Mouse (Mus musculus): ENCODE data around the gene Adamts18. TPM values are rescaled to one million over a fixed set of nuclear protein-coding genes. Genes with fewer than 3 reads are reported as not detected.
"Not testable (repeated sequence)": the region's sequence is repeated elsewhere in the genome, so short reads cannot be mapped to it uniquely, and the experiment has no call there.

The Adamts18 gene
- polyA plus RNA-seq, 1 experiment from 2014 or later, result 5.2 TPM

- no peaks in the 10 kb centered on the region for H3K36me3 ChIP-seq
- peaks cover 9% of the 10 kb centered on the region; the same call in 1 of the 2 replicates for H3K4me1 ChIP-seq
- no peaks in the 10 kb centered on the region for H3K27me3 ChIP-seq (ENCODE audit: insufficient read depth, poor library complexity, severe bottlenecking)
- WGBS, result 59% methylated on average over 4 of the region's 4 CpGs
- H3K27ac ChIP-seq, result no peak overlapping the region
- no peak for DNase-seq (ENCODE audit: low spot score)
- H3K4me3 ChIP-seq, result no peak overlapping the region
- no peaks in the 10 kb centered on the region for H3K9me3 ChIP-seq
Observed at GRCm38 (mm10) chr8:113833644-113834043, 14.9 kb downstream of the Adamts18 start.

DNA sequence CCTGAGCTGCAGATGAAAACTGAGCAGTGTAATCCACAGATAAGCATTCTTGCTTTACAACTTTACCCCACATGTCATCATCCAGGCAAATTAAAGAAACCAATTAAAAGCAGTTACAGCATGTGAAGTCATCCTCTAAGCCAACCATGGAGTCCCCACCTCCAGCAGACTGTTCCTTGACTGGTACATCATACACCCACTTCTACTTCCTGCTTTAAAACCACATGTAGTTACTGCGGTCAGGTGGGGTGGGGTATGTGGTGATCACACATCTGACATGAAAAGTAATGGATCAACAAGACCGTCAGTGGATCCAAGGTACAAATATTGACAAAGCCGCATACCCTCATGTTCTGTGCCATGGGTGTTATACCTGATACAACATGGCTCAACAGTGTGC is 21.3 kb downstream of the Adamts18 start:
- Histone ChIP-seq H3K4me1 (no peaks in the 10 kb centered on the region), H3K27me3 (ENCODE audit: insufficient read depth, poor library complexity, severe bottlenecking) (no peaks in the 10 kb centered on the region), H3K36me3 (no peaks in the 10 kb centered on the region), H3K9me3 (no peaks in the 10 kb centered on the region), H3K27ac (no peak overlapping the region), H3K4me3 (no peak overlapping the region)
- 89% methylated on average over 3 of the region's 3 CpGs for WGBS
- no peak for DNase-seq (ENCODE audit: low spot score)

GRCm38 (mm10) chr8:113820983-113821587 is 27.5 kb downstream of the Adamts18 start:
- no peaks in the 10 kb centered on the region for H3K4me1 ChIP-seq
- no peaks in the 10 kb centered on the region for H3K9me3 ChIP-seq
- WGBS, result 57% methylated on average over 16 of the region's 16 CpGs
- H3K27ac ChIP-seq, result no peak overlapping the region
- no peaks in the 10 kb centered on the region for H3K27me3 ChIP-seq (ENCODE audit: insufficient read depth, poor library complexity, severe bottlenecking)
- no peak for DNase-seq (ENCODE audit: low spot score)
- no peak overlapping the region for H3K4me3 ChIP-seq
- H3K36me3 ChIP-seq, result no peaks in the 10 kb centered on the region

- WGBS, result 46% methylated on average over 6 of the region's 6 CpGs
- no peak for DNase-seq (ENCODE audit: low spot score)
Observed at GRCm38 (mm10) chr8:113813966-113814365, 34.6 kb downstream of the Adamts18 start.

GRCm38 (mm10) chr8:113811521-113811920 is 37.0 kb downstream of the Adamts18 start:
- no peak for DNase-seq (ENCODE audit: low spot score)
- no peaks in the 10 kb centered on the region for H3K4me1 ChIP-seq
- 74% methylated on average over 4 of the region's 4 CpGs for WGBS
- H3K36me3 ChIP-seq, result no peaks in the 10 kb centered on the region
- no peaks in the 10 kb centered on the region for H3K9me3 ChIP-seq
- H3K4me3 ChIP-seq, result no peak overlapping the region
- H3K27me3 ChIP-seq (ENCODE audit: insufficient read depth, poor library complexity, severe bottlenecking), result no peaks in the 10 kb centered on the region
- no peak overlapping the region for H3K27ac ChIP-seq

More at GRCm38 (mm10) chr8:113813966-113814365, 34.6 kb downstream of the Adamts18 start:
- no peaks in the 10 kb centered on the region for H3K27me3 ChIP-seq (ENCODE audit: insufficient read depth, poor library complexity, severe bottlenecking)
- H3K4me1 ChIP-seq, result no peaks in the 10 kb centered on the region
- no peak overlapping the region for H3K27ac ChIP-seq
- no peaks in the 10 kb centered on the region for H3K36me3 ChIP-seq
- no peaks in the 10 kb centered on the region for H3K9me3 ChIP-seq
- H3K4me3 ChIP-seq, result no peak overlapping the region

DNA sequence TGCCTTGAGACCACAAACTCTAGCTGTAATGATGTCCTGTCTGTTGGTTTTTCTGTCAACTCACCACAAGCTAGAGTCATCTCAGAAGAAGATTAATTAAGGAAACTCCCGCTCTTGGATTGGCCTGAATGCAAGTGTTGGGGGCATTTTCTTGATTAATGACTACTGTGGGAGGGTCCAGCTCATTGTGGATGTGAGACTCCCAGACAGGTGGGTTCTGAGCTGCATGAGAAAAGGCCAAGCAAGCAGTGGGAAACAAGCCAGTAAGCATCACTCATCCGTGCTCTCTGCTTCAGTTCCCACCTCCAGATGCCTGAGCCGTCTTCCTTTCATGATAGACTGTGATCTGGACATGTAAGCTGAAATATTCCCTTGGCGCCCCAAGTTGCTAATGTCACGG is 38.6 kb downstream of the Adamts18 start:
- no peak overlapping the region for H3K27ac ChIP-seq
- 83% methylated on average over 5 of the region's 5 CpGs for WGBS
- H3K27me3 ChIP-seq (ENCODE audit: insufficient read depth, poor library complexity, severe bottlenecking), result no peaks in the 10 kb centered on the region
- H3K4me1 ChIP-seq, result no peaks in the 10 kb centered on the region
- H3K36me3 ChIP-seq, result no peaks in the 10 kb centered on the region
- no peak for DNase-seq (ENCODE audit: low spot score)
- H3K9me3 ChIP-seq, result no peaks in the 10 kb centered on the region
- H3K4me3 ChIP-seq, result no peak overlapping the region

GRCm38 (mm10) chr8:113803830-113804611 is 44.5 kb downstream of the Adamts18 start:
- DNase-seq (ENCODE audit: low spot score), result no peak
- H3K27me3 ChIP-seq (ENCODE audit: insufficient read depth, poor library complexity, severe bottlenecking), result no peaks in the 10 kb centered on the region
- H3K9me3 ChIP-seq, result no peaks in the 10 kb centered on the region
- no peak overlapping the region for H3K27ac ChIP-seq
- H3K36me3 ChIP-seq, result no peaks in the 10 kb centered on the region
- 79% methylated on average over 12 of the region's 12 CpGs for WGBS
- H3K4me3 ChIP-seq, result no peak overlapping the region
- no peaks in the 10 kb centered on the region for H3K4me1 ChIP-seq

GRCm38 (mm10) chr8:113801551-113801950 is 47.0 kb downstream of the Adamts18 start:
- Histone ChIP-seq H3K36me3 (no peaks in the 10 kb centered on the region), H3K27ac (no peak overlapping the region), H3K4me1 (no peaks in the 10 kb centered on the region), H3K27me3 (ENCODE audit: insufficient read depth, poor library complexity, severe bottlenecking) (no peaks in the 10 kb centered on the region), H3K4me3 (no peak overlapping the region), H3K9me3 (no peaks in the 10 kb centered on the region)
- DNase-seq (ENCODE audit: low spot score), result no peak
- WGBS, result 61% methylated on average over 5 of the region's 5 CpGs

GRCm38 (mm10) chr8:113800556-113800955 is 48.0 kb downstream of the Adamts18 start:
- no CpG with 5 or more reads among the region's 5 CpGs for WGBS
- not testable (repeated sequence) for DNase-seq (ENCODE audit: low spot score); H3K4me1 ChIP-seq; H3K36me3 ChIP-seq; H3K9me3 ChIP-seq; H3K4me3 ChIP-seq; H3K27ac ChIP-seq; H3K27me3 ChIP-seq (ENCODE audit: insufficient read depth, poor library complexity, severe bottlenecking)

- Histone ChIP-seq H3K36me3 (no peaks in the 10 kb centered on the region), H3K4me3 (no peak overlapping the region), H3K27me3 (ENCODE audit: insufficient read depth, poor library complexity, severe bottlenecking) (no peaks in the 10 kb centered on the region), H3K27ac (no peak overlapping the region), H3K4me1 (no peaks in the 10 kb centered on the region), H3K9me3 (no peaks in the 10 kb centered on the region)
- no CpG with 5 or more reads among the region's 5 CpGs for WGBS
- no peak for DNase-seq (ENCODE audit: low spot score)
Observed at GRCm38 (mm10) chr8:113799550-113799949, 49.0 kb downstream of the Adamts18 start.

DNA sequence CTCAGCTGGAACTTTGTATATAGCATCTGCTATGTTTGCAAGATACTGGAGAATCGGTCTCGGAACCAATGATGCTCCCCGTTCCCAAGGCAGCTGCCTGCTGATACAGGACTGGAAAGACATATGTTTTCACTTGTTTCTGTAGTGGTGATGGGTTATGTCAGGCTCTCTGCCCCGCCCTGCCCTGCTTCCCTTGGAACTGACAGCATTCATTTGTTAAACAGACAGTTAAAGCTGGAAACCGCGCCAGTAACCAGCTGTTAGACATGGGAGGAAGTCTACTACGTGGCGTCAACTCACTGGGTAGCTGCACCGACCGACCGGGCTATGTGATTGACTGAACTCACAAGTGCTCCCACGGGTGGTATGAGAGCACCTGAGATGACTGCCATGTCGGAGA is 56.7 kb downstream of the Adamts18 start:
- H3K9me3 ChIP-seq, result no peaks in the 10 kb centered on the region
- no peaks in the 10 kb centered on the region for H3K36me3 ChIP-seq
- no CpG with 5 or more reads among the region's 13 CpGs for WGBS
- no peak for DNase-seq (ENCODE audit: low spot score)
- no peak overlapping the region for H3K27ac ChIP-seq
- H3K27me3 ChIP-seq (ENCODE audit: insufficient read depth, poor library complexity, severe bottlenecking), result no peaks in the 10 kb centered on the region
- no peak overlapping the region for H3K4me3 ChIP-seq
- no peaks in the 10 kb centered on the region for H3K4me1 ChIP-seq

DNA sequence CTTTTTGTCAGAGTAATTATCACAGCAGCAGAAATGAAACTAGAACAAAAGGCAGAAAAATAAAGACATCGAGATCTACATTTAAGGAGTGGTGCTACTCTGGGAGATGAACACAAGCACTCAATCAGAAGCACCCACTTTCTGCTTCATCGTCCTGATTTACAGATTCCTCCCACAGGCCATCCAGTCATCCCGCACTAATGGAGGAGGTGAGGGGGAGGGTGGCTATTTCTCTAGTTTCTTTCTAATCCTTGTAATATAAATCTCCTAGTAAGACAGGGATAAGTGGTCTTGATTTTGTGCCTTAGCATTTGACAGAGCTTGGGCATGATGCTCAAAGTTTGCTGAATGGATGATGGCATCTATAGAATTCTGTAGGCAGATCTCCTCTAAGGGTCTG is 57.5 kb downstream of the Adamts18 start:
- no peaks in the 10 kb centered on the region for H3K36me3 ChIP-seq
- no CpG with 5 or more reads among the region's 3 CpGs for WGBS

GRCm38 (mm10) chr8:113783711-113784110 is 64.8 kb downstream of the Adamts18 start:
- no peak overlapping the region for H3K4me3 ChIP-seq
- no peak overlapping the region for H3K27ac ChIP-seq
- no peaks in the 10 kb centered on the region for H3K9me3 ChIP-seq
- no peaks in the 10 kb centered on the region for H3K4me1 ChIP-seq
- no peaks in the 10 kb centered on the region for H3K36me3 ChIP-seq
- no peaks in the 10 kb centered on the region; the same call in 1 of the 2 replicates for H3K27me3 ChIP-seq (ENCODE audit: insufficient read depth, poor library complexity, severe bottlenecking)
- no CpG with 5 or more reads among the region's 3 CpGs for WGBS
- no peak for DNase-seq (ENCODE audit: low spot score)

More for the DNA sequence above, 57.5 kb downstream of the Adamts18 start:
- no peaks in the 10 kb centered on the region for H3K9me3 ChIP-seq
- no peak overlapping the region for H3K4me3 ChIP-seq
- no peak for DNase-seq (ENCODE audit: low spot score)
- H3K27ac ChIP-seq, result no peak overlapping the region
- no peaks in the 10 kb centered on the region for H3K27me3 ChIP-seq (ENCODE audit: insufficient read depth, poor library complexity, severe bottlenecking)
- H3K4me1 ChIP-seq, result no peaks in the 10 kb centered on the region

Measured in heart, embryonic 10.5 days (tissue).